Mouse (Mus musculus): Measurements from ENCODE around the gene Wdr4. TPM values are rescaled to one million over a fixed set of nuclear protein-coding genes. Genes with fewer than 3 reads are reported as not detected.

Wdr4 gene
- polyA plus RNA-seq (2012) = 39.2 and 46.4 TPM in 2 replicates

DNA sequence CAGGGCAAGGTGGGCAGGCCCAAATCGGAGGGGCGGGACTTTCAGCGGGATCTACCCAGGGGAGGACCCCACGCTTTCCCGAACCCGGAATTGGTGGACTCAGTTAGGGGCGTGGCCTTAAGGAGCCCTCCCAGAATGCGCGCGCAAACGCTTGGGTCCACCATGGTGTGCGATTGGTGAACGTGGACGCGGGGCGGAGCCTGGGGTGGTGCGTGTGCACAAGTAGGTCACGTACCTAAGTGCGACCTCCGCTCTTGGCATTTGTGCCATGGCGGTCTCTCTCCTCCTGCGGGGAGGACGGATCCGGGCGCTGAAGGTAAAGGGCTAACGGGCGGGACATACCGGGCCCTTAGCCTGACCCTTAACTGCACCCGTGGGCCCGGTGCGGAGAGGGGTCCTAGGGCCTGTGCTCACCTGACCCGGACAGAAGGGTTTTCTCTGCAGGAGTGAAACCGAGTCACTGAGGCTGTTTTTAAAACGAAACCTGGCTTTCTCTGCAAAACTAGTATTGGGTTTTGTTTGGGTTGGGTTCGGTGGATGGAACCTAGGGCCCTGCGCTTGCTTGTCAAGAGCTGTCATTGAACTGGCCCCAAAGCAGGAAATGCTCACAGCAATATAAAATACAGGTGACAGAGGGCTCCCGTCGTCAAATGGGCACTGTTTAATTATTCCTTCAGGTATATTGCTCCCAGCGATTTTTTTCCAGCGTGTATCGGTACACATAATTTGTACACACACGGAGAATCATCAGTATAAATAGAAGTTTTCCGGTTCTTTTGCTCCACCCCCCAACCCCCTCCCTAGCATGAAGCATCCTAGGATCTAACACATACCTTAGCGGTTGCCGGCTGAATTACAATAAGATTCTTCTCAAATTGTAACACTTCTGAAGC is at the start of gene Wdr4, which contains the start of gene Ndufv3:
Gene Wdr4 (minus strand): TSS at position 35 of the 893 bp plus-strand sequence.
Gene Ndufv3 (plus strand): TSS at position 170 of the 893 bp plus-strand sequence.

DNA sequence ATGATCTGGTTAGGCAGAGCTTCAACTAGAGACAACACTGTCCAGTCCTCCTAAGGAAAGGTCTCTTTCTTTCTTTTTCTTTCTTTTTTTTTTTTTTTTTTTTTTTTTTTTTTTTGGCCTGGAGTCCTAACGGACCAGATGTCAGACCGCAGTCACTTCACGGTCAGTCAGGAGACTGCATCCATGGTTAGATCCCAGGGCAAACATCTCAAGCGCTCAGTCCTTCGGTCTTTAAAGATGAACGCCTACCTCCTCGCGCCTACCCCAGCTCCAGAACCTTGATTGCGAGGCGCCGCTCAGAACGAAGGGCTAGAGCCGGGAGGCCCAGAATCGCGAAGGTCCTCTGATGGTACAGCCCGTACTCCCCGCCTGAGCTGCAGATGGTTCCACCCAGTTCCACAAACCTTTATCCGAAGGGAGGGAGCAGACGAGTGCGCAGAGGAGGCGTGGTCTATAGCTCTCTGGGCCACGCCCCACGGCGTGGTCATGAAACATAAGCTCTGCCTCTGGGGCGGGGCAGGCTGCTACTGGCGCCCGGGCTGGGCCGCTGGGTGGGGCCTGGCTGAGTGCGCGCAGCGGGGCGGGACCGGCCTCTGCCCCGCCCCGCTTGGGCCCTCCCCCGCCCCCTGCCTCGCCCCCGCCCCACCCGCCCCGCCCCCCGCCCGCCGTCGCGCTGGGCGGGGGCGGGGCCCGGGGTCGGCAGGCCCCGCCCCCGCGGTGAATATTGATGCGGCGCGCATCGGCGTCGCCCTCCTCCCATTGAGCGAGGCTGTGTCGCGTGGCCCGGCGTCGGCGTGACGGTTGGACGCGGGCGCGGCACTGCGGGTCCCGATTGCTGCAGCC is 44.5 kb upstream of the Wdr4 start, which contains the start of gene Pknox1:
Gene Pknox1 (plus strand): TSS at position 720 of the 843 bp plus-strand sequence.

Other genes starting within 250 kb of the Wdr4 start
- gene Rsph1, start 242.6 kb downstream of the Wdr4 start, polyA plus RNA-seq (2012) = 2.9 and 3.3 TPM in 2 replicates
- 9.3 and 13.6 TPM in 2 replicates for gene Slc37a1, start 233.2 kb downstream of the Wdr4 start, polyA plus RNA-seq (2012)
- gene Pde9a, start 133.8 kb downstream of the Wdr4 start, polyA plus RNA-seq (2012) = 0.11 and 0.34 TPM in 2 replicates
- 281 and 307 TPM in 2 replicates for gene Ndufv3, start 135 bp upstream of the Wdr4 start, polyA plus RNA-seq (2012)
- gene Pknox1, start 44.8 kb upstream of the Wdr4 start, polyA plus RNA-seq (2012) = 6.5 and 6.6 TPM in 2 replicates
- 0.64 and 0.66 TPM in 2 replicates for gene Cbs, start 117.3 kb upstream of the Wdr4 start, polyA plus RNA-seq (2012)
- gene U2af1, start 138.9 kb upstream of the Wdr4 start, polyA plus RNA-seq (2012) = 103 and 139 TPM in 2 replicates
- gene Cryaa, start 157.8 kb upstream of the Wdr4 start, polyA plus RNA-seq (2012) = not detected in 2 replicates

Data from megakaryocyte-erythroid progenitor cell, adult 5 weeks (primary cell).